Mouse (Mus musculus) gonadal fat pad, adult 2 months (tissue): ENCODE results near the gene Lrp6. TPM values are rescaled to one million over a fixed set of nuclear protein-coding genes. Genes with fewer than 3 reads are reported as not detected.

Experiments
- DNase-seq: peaks from one replicate; pipeline ENCODE4 v3.0.0-alpha.2; 2012; ENCODE audit warnings: low read depth
- polyA plus RNA-seq: library from polyadenylated mRNA; depleted of rRNA; stranded (reverse); fragments of >200 nt; gene quantifications from 2 replicates; pipeline ENCODE4 v1.2.3, GENCODE M21; 2012

Gene Lrp6
- polyA plus RNA-seq, 1 experiment, result 27.3 TPM

DNA sequence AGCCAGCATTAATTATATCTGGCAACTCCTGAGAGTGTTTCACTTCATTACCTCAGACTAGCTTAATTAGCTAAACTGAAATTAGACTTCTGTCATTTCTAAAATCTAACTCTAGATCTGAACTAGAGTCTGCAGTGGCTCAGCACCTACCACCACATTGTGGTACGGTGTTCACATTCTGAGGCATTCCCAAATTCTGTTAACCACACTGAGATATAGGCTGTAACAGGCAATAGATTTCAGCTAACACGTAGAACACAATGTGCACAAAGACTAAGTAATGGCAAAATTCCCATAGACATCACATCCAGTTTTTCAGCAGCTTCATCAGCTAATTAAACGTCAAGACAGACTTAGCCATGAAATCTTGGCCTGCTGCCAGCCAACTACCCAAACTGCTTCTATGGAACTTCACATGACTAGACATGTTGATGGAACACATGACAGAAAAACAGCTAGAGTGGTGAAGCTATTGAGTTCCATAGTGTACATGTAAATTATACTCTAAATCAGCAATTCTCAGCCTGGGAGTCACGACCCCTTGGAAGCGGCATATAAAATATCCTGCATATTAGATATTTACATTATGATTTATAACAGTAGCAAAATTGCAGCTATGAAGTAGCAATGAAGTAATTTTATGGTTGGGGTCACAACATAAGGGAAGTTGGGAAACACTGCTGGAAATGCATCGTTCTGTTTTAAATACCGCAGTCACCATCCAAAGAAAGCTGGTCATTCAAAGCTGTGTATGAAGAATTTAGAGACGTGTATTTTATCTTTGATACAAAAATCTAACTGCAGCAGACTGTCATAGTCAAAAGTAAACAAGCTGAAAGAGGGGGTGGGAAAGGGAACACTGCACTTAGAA, 71.7 kb downstream of the Lrp6 start:
- DNase-seq, result peak; percentile 81

DNA sequence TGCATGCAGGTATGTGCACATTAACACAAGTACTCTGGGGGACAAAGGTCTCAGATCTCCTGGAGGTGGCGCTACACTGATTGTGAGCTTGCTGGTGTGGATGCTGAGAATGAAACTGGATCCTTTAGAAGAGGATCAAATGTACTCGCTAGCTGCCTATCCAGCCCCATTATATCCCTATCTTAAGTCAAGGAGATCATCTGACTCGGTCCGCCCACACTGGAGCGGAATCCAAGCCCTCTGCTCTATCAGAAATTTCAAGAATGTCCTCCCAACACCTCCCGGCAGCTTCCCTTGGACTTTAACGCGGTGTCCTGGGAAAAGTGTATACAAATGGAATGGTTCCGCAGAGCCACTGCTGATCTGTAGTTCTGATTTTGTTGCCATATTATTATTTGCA, 77.1 kb downstream of the Lrp6 start:
- DNase-seq, result no peak

DNA sequence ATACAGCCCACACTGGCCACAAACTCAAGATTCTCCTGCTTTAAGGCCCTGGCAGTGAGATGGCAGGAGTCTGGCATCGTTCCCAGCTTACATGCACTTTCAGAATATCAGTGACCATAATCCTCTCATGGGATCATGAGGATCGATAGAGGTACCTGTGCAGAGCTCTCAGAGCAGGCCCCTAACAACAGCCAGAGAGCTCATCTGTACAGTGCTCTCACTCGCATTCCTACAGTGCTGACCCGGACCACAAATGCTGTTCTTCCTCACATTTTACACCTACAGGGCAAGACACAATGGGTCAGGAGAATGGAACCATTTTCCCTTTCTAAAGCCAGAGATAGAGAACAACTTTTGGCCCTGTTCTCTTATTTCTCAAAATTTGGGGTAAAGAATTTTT, 77.6 kb downstream of the Lrp6 start:
- DNase-seq, result no peak

DNA sequence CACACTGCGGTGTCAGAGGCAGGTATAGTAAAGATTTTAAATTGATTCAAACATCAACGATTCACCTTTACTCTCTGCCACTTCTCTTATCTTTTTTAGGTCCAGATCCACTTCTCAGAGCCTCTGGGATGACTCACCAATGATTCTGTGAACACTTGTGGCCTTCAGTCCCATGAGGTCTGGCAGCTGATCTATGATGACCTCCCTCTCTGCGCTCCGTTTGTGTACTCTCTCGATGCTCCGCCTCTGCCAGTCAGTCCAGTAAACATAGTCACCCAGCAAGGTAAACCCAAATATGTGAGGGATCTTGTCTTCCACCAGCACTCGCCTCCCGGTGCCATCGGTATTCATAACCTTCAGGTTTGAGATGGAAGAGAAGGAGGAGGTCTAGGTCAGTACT, 80.4 kb downstream of the Lrp6 start:
- DNase-seq, result no peak

DNA sequence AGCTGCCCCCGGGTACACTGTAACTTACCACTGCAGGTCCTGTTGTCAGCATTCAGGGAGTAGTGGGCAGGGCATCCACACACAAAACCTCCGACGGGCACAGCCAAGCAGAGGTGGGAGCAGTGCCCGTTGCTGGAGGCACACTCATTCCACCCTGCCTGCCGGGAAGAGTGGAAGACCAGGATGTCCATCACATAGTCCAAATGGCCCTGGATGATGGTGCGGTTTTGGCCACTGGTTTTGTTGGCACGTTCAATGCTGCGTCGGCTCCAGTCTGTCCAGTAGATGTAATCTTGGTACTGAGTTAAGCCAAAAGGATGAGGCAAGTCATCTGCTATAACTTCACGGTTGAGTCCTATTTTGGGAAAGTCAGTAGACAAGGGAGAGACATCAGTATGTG, 87.3 kb downstream of the Lrp6 start:
- no peak for DNase-seq

DNA sequence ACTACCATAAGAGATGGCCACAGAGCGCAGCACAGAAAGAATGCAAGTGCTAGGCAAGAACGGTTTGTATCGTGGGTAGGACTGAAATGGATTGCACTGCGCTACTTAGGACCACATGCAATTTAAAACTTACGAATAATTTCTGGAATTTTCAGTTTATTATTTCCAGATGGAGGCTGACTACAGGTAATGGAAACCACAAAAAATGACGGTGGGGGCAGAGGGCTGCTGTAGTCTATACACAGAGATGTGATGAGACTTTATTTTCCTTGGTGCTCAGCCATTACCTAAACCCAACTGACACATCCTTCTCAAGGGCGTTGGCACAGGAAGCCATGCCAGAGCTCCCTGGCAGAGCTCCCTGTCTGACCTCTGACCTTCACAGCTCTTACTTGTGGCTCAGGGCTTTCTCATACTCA, 93.6 kb downstream of the Lrp6 start:
- no peak for DNase-seq

DNA sequence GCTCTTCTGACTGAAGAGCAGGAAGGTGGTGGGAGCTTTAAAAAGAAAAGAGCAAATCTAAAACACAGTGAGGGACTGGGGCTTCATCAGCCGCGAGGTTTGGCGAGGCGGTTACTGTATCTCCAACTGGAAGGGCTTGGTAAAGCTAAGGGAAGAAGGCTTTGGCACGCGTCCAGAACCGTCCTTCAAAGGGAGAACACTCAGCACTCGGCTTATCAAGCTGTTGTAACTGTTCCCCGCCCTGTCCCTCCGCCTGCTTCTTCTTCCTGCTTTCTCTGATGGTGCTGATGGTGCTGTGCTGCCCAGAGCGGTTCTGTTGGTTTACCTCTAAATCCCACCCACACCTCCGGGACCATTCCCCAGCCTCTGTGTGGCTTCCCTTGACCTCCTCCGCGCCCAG, 95.9 kb downstream of the Lrp6 start:
- no peak for DNase-seq

DNA sequence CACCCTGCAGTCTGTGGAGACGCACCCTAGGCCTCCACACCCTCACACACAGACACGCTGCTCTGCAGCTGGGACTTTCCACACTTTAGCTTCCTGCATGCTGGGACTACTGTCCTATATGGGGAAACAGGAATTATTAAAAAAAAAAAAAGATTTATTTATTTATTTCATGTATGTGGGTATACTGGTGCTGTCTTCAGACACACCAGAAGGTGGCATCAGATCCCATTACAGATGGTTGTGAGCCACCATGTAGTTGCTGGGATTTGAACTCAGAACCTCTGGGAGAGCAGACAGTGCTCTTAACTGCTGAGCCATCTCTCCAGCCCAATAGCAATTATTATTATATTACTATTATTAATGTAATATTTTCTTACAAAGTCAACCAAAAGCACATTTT, 97.5 kb downstream of the Lrp6 start:
- DNase-seq, result no peak

DNA sequence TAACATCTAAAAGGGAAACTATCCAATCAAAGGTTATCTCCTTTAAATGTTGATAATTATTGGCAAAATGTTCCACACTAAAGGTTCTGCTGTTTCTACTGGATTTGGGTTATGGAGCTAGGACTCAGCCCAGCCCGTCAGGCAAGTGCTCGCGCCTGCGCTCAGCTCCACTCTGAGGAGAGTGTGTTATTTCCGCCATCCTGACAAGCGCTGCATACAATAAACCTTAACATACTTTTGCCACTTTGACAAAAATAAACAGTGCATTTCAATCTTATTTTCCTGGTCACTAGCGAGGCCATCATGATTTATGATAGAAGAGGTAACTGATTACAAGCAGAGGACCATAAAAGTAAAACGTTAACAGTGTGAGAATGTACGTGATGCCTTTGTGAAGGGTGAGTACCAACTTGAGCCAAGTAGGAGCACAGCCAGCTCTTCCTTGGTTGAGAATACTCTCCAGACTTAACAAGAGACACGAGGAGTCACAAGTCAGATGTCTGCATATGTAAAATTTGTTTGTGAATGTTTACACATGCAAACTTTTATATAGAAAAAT, 100.0 kb downstream of the Lrp6 start:
- no peak for DNase-seq

DNA sequence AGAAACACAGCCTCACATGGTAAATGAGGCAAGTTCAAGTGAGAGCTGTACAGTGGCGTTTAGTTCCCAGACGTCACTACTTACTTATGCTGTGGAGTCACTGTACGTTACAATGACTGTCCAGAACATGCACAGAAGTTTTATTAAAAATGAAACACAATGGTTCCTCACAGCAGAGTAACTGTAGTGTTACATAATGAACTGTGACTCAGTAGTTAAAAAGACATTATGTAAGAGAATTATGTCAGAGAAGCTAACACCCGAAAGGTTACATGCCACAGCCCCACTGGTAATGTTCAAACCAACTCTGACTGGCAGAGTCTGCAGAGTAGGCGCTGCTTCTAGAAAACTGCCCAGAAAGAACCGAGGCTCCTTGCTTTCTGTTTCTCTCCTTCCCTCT, 105.6 kb downstream of the Lrp6 start:
- DNase-seq, result no peak

DNA sequence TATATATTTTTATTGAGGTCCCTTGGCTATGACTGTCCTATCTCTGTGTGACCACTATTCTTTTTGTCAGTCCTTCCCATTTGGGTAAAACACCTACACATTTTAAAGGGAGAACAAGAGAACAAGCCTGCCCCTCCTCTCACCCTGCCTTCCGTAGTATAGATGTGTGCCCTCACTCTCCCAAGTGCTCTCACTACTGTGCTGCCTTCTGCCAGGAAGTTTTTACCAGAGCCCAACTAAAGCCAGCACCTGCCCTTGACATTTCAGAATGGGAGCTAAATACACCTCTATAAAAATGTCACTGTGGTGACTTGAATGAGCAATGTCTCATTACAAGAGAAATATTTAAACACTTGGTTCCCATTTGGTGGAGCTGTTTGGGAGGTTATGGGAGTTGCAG, 108.4 kb downstream of the Lrp6 start:
- no peak for DNase-seq

DNA sequence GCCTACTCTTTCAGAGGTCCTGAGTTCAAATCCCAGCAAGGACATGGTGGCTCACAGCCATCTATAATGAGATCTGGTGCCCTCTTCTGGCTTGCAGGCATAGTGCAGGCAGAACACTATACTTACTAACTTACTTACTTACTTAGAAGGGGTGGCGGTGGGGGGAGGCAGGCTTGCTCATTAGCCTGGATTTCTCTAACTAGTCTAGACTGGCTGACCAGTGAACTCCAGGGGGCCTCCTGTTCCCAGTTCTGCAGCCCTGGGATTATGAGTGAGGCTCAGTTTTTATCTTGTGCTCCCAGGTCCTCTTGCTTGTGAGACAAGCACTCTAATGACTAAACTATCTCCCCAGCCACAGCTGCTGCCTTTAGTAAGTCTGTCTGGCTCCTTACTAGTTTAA, 112.7 kb downstream of the Lrp6 start:
- no peak for DNase-seq

DNA sequence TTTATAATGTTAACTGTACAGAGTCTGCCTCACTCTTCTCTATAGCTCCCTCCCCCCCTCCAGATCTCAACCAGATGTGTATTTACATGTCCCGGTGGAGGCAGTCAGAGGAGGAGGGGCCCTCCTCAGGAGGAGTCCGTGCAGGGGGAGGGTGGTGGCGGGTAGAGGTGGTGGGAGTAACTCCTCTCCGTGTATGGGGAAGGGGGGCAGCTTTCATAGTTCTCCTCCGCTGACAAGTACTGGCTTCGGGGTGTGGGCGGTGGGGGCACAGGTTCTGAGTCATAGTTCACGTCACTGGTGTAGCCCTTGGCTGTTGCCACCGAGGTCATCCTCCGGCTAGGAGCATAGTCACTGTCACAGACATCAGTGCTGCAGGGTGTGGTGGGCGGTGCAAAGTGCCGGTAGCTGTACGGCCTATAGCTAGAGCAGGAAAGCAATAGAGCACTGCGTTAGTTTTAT, 116.1 kb downstream of the Lrp6 start:
- DNase-seq, result no peak

DNA sequence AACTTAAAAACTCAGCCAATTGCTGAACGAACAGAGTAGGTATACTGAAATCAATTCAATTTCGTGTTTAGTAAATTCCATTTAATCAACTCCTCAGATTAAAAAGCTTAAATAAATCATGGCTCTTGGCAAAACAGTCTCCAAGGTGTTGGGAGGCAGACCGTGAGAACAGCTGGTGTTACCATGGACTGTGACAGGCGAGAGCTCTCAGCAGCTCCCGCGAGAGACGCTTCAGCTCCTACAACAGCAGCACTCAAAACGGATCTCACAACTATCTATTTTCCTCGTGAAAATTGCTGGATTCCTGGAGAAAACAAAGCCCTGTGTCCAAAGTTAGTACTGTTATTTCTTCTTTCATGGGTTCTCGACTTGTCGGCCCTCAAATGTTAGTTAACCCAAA, 116.8 kb downstream of the Lrp6 start:
- no peak for DNase-seq

DNA sequence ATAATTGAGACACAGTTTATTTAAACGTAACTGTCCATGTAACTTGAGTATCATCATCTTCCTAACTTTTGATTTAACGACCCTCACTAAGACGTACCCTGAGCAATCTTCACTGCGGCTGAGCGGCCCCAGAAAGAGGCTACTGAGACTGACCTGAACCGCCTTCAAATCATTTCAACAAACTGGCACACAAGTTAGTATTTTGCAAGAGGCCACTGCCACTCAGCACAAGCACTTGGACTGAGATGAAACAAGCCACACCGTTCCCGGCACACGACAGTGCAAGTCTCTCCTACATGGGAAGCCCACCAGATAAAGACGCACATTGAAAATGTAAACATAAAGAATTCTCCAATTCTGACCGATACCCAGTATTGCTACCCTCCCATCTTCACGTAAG, 118.3 kb downstream of the Lrp6 start:
- no peak for DNase-seq

DNA sequence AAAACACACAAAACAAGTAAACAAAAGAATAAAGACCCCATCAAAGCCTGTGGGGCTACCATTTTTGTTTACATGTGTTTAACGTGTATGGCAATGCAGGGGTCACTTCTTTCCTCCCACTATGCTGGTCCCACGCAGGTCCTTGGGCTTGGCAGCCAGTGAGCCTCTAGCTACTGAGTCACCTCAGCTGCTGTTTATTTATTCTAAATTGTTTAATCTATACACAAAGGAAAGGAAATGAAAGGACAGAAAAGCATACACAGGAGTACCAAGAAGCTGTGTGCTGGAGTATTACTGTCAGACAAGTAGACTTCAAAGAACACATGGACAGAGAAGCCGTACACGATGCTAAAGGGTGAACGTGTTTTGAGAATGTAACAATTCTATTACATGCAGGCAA, 122.8 kb downstream of the Lrp6 start:
- DNase-seq, result no peak

DNA sequence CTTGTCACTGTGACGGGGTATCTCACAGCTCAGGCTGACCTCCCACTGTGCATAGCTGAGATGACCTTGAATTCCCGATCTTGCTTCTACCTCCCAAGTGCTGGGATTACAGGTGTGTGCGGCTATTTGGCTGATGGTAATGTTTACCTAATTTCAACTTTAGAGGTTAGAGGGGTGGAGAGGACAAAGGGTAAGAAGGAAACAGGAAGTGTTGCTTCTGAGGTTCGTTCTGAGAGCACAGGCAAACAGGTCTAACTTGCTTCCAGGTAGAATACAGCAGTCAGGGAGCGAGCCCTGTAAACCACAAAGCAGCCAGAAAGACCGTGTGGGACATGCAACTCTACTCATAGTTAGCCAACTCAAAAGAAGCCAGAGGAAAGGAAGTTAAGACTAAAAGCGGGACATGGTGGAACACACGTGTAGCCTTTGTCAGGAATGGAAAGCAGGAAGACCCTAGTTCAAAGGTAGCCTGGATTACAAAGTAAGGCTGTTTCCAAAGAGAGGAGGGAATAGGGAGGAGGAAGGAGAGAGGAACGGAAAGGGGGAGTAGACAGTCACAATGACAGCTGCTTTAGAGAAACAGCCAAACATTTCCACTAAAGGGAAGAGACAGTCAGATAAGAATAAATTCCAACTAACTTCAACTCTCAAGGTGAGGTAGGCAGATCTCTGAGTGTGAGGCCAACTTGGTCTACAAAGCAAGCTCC, 123.4 kb downstream of the Lrp6 start:
- no peak for DNase-seq

DNA sequence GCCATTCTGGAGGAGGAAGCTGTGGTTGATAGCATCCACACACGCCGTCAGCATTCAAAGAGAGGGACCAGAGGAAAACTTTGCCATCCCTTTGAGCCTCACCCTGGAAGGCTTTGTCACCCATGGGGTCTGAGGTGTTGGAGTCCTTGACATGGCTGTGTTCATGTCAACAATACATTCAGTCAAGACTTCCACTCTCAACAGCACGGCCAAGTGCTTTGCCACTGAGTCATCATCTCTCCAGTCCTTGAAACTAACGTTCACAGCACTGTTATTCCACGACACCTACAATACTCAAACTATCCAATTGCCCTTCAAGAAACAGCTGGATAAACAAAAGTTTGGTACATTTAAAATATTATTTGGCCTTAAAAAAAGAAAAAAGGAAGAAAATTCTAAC, 124.5 kb downstream of the Lrp6 start:
- no peak for DNase-seq

DNA sequence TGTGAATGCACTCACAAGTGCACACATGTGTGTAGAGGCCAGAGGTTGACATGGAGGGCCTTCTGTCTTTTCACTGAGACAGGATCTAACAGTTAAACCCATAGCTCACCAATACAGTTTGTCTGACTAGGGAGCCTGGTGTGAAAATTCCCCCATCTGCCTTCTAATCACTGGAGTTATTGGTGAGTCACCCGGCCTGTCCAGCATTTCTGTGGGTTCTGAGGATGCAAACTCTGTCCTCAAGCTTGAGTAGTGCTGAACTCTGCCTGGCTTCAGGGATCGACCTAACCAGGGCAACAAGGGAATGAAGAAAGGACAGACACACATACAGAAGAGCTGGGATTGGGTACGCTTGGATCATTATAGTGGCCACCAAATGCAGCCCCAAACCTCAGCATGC, 125.0 kb downstream of the Lrp6 start:
- no peak for DNase-seq

DNA sequence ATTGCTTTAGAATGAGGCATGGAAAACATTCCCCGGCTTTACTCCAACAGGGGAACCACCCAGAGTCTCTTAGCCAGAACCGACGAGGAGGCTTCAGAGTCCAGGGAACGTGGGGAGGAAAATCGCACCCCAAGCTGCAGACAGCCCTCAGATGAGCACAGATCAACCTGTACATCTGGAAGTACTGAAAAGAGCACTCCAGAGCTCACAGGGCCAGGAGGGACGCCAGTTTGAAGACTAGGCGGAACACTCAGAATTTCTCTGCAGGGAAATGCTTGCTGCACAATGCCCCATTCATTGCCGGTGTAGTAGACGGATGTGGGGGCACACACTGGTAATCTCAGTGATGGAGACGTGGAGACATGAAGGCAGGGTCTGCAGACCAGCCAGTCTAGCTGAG, 126.7 kb downstream of the Lrp6 start:
- no peak for DNase-seq

DNA sequence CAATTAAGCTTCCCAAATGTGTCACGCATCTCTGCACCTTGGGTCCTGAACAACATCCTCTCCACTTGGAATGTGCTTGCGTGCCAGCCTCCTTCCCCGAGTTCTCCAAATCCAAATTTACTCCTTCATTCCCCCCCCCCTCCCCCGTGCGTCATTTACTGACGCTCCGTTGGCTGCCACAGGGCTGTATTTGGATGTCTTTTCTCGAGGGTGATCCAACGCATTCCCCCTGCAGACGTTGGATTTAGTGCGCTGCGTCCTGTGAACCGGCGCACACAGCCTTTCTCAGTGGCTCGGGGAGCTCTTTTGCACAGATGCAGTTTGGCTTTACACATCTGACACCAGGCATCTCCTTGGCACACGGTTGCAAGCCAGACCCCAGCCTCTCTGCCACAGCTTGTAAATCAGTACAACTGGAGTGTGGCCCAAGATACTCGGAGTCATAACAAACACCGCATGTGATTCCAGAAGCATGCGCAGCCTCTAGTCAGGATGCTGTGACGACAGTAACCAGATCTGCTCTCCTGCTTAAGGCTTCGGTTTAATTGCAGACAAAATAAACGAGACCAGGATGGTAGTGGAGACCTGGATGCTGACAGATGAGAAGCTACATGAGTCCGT, 127.3 kb downstream of the Lrp6 start:
- DNase-seq, result no peak

DNA sequence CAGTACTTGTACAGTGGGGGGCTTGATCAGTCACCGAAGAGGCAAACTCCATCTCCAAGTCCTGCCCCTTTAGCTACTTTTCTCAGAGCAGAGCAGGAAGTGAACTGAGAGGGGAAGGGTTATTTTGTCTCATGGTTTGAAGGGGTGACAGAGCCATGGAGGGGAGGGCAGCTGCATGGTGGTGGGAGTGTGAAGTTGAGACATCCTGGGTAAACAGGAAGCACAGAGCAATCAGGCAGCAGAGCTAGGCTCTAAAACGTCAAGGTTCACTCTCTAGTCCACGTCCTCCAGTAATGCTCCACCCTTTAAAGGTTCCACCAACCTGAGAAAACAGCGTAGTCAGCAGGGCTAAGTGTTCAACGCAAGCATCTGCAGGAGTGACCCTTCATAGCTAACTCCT, 129.8 kb downstream of the Lrp6 start:
- no peak for DNase-seq
